ENCODE assay signal across 8 mouse cellular contexts in the genomic region with DNA sequence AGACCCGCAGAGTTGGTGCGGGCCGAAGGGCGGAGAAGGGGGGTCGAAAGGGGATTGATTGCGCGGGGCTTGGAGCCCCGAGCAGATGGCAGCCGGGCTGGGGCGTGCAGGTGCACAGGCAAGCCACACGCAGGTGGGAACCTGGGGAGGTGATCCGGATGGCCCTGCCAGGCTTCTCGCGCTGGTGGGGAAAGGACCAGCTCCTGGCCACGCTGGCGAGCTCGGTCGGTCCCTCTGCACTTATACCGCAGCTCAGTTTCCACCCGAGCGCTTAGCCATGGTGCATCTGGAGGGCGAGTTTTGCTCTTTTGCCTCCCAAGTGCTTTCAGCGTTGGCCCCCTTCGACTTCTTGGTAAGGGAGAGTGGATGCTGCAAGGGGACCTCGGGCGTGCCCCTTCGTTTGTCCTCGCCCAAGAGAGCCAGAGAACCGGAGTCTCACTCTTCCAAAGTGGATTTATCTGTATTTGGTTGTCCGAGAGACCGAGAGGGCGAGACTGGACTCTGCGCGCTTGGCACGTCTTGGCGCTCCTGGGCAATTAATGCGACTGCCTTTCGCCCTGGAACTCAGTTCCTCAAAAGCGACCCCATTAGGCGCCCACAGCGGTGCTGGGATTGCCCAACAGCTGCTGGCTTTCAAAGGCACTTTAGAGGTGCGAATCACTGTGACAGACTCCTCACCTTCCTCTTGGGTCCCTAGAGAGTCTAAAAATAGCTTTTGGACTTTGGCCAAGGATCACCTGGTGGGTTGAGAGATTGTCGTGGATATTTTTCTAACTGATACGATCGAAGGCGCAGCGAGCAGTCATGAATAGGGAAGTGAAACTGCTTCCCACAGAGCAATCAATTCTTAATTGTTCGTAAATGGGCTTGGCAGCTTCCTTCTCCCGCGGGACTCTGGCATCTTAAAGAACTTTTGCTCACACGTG. TPM values are rescaled to one million over a fixed set of nuclear protein-coding genes. Genes with fewer than 3 reads are reported as not detected.
DNase-seq lines count a peak whose midpoint lies in the region; ATAC-seq and TF ChIP-seq lines count a peak whose summit lies in the region.

No protein-coding gene starts in this region.

- no peak overlapping the region for H3K27ac ChIP-seq in forebrain, embryonic 13.5 days
- no peak overlapping the region for H3K27ac ChIP-seq in hindbrain, embryonic 12.5 days
- no peak overlapping the region for H3K27ac ChIP-seq in limb, embryonic 15.5 days
- H3K27ac ChIP-seq in midbrain, embryonic 15.5 days: no peak overlapping the region
- peak overlapping the region; percentile 23 for H3K27ac ChIP-seq in testis, adult 2 months (ENCODE audit: control insufficient read depth, insufficient read depth, low read depth, low read length)

- no peaks in the 10 kb centered on the region for H3K36me3 ChIP-seq in forebrain, embryonic 13.5 days (ENCODE audit: poor library complexity, severe bottlenecking)
- H3K36me3 ChIP-seq in hindbrain, embryonic 12.5 days: no peaks in the 10 kb centered on the region
- no peaks in the 10 kb centered on the region for H3K36me3 ChIP-seq in limb, embryonic 15.5 days
- H3K36me3 ChIP-seq in midbrain, embryonic 15.5 days (replicated peaks): no peaks in the 10 kb centered on the region
- H3K36me3 ChIP-seq in testis, adult 2 months (ENCODE audit: control insufficient read depth, insufficient read depth, low read length): no peaks in the 10 kb centered on the region

- WGBS in forebrain, embryonic 13.5 days: under 1% methylated on average over 51 of the region's 51 CpGs
- WGBS in hindbrain, embryonic 12.5 days: under 1% methylated on average over 48 of the region's 51 CpGs
- WGBS in limb, embryonic 15.5 days: under 1% methylated on average over 51 of the region's 51 CpGs
- under 1% methylated on average over 51 of the region's 51 CpGs for WGBS in midbrain, embryonic 15.5 days

- DNase-seq in layer of hippocampus, postnatal 10 days (ENCODE audit: low spot score in 2 of 2): peak; percentile 28 to 38
- DNase-seq in layer of hippocampus, adult 9-10 months (ENCODE audit: low spot score): no peak
- DNase-seq in brain, embryonic 14.5 days (ENCODE audit: low read depth): peak; percentile 45

- TF ChIP-seq CTCF in brain, embryonic 14.5 days (IDR thresholded peaks at IDR 0.05; ENCODE audit: borderline replicate concordance, extremely low read depth, insufficient read depth, insufficient read length): no peak
- no peak for TF ChIP-seq CTCF in testis, adult 2 months (IDR thresholded peaks at IDR 0.05; ENCODE audit: control insufficient read depth, insufficient read depth, insufficient replicate concordance, low read depth, low read length)

- H3K9ac ChIP-seq in forebrain, embryonic 13.5 days: peak overlapping the region; percentile 66
- peak overlapping the region; percentile 62 for H3K9ac ChIP-seq in hindbrain, embryonic 12.5 days
- peak overlapping the region; percentile 54 for H3K9ac ChIP-seq in limb, embryonic 15.5 days
- H3K9ac ChIP-seq in midbrain, embryonic 15.5 days: peak overlapping the region; percentile 51

- peak; percentile 29; the same call in 1 of the 2 replicates for ATAC-seq in forebrain, embryonic 13.5 days
- no peak; the same call in 1 of the 2 replicates for ATAC-seq in hindbrain, embryonic 12.5 days (ENCODE audit: low FRiP score)
- ATAC-seq in limb, embryonic 15.5 days (ENCODE audit: insufficient number of reproducible peaks, low FRiP score, low TSS enrichment, low read depth): no peak
- ATAC-seq in midbrain, embryonic 15.5 days (replicated peaks): no peak; the same call in 1 of the 2 replicates

- H3K4me1 ChIP-seq in forebrain, embryonic 13.5 days: peaks cover 22% of the 10 kb centered on the region
- peaks cover 14% of the 10 kb centered on the region for H3K4me1 ChIP-seq in hindbrain, embryonic 12.5 days
- peaks cover 24% of the 10 kb centered on the region for H3K4me1 ChIP-seq in limb, embryonic 15.5 days
- H3K4me1 ChIP-seq in midbrain, embryonic 15.5 days: peaks cover 22% of the 10 kb centered on the region
- H3K4me1 ChIP-seq in testis, adult 2 months (ENCODE audit: control insufficient read depth, insufficient read depth, low read length): peaks cover 15% of the 10 kb centered on the region

- H3K4me3 ChIP-seq in forebrain, embryonic 13.5 days: peak overlapping the region; percentile 62
- H3K4me3 ChIP-seq in hindbrain, embryonic 12.5 days: peak overlapping the region; percentile 59
- H3K4me3 ChIP-seq in limb, embryonic 15.5 days: peak overlapping the region; percentile 62
- peak overlapping the region; percentile 65 for H3K4me3 ChIP-seq in midbrain, embryonic 15.5 days
- peak overlapping the region; percentile 85 for H3K4me3 ChIP-seq in testis, adult 2 months (ENCODE audit: control insufficient read depth, low read depth, low read length)

- peak overlapping the region; percentile 99 for H3K4me2 ChIP-seq in forebrain, embryonic 13.5 days
- H3K4me2 ChIP-seq in hindbrain, embryonic 12.5 days (replicated peaks): peak overlapping the region; percentile 98
- peak overlapping the region; percentile 99 for H3K4me2 ChIP-seq in limb, embryonic 15.5 days
- H3K4me2 ChIP-seq in midbrain, embryonic 15.5 days: peak overlapping the region; percentile 99

- no peak for TF ChIP-seq POLR2A in brain, embryonic 14.5 days (IDR thresholded peaks at IDR 0.05; ENCODE audit: borderline replicate concordance, extremely low read depth, insufficient read depth, insufficient read length, poor library complexity, severe bottlenecking)
- no peak for TF ChIP-seq POLR2A in testis, adult 2 months (IDR thresholded peaks at IDR 0.05; ENCODE audit: control insufficient read depth, low read depth, low read length)

- H3K27me3 ChIP-seq in forebrain, embryonic 13.5 days: peaks cover 39% of the 10 kb centered on the region
- H3K27me3 ChIP-seq in hindbrain, embryonic 12.5 days: peaks cover 42% of the 10 kb centered on the region
- H3K27me3 ChIP-seq in limb, embryonic 15.5 days: peaks cover 27% of the 10 kb centered on the region
- peaks cover 27% of the 10 kb centered on the region for H3K27me3 ChIP-seq in midbrain, embryonic 15.5 days (replicated peaks)
- no peaks in the 10 kb centered on the region; the same call in 1 of the 2 replicates for H3K27me3 ChIP-seq in testis, adult 2 months (ENCODE audit: control insufficient read depth, insufficient read depth, low read length)

- no peaks in the 10 kb centered on the region for H3K9me3 ChIP-seq in forebrain, embryonic 13.5 days (replicated peaks)
- no peaks in the 10 kb centered on the region for H3K9me3 ChIP-seq in hindbrain, embryonic 12.5 days (replicated peaks)
- H3K9me3 ChIP-seq in limb, embryonic 15.5 days: no peaks in the 10 kb centered on the region
- H3K9me3 ChIP-seq in midbrain, embryonic 15.5 days: no peaks in the 10 kb centered on the region

RNA-seq across cellular contexts. Expression of a gene that starts 0.8 kb away (rescaled TPM):
- 1 to 10 TPM; 2.1 to 2.4 TPM for total RNA-seq in layer of hippocampus, postnatal 10 days (2021)
- polyA plus RNA-seq in brain, embryonic 14.5 days (2012; rRNA removed): 1.4 and 2.5 TPM in 2 replicates
- 1.1 and 1.3 TPM in 2 replicates for polyA plus RNA-seq in forebrain, embryonic 13.5 days (2015; fragmentation: Nextera tagmentation; extraction: Ambion mirVana)
- polyA plus RNA-seq in hindbrain, embryonic 12.5 days (2016; fragmentation: Nextera tagmentation; extraction: Ambion mirVana): 3.8 and 4.0 TPM in 2 replicates
- 2.8 and 2.9 TPM in 2 replicates for polyA plus RNA-seq in limb, embryonic 15.5 days (2015; fragmentation: Nextera tagmentation; extraction: Ambion mirVana)
- polyA plus RNA-seq in midbrain, embryonic 15.5 days (2015; fragmentation: Nextera tagmentation; extraction: Ambion mirVana): 1.9 and 2.1 TPM in 2 replicates
- polyA plus RNA-seq in testis, adult 2 months (2012; rRNA removed): 4.3 and 5.2 TPM in 2 replicates

RNA-seq across cellular contexts. Expression of a gene that starts 16.6 kb away (rescaled TPM):
- 10 to 100 TPM; 24.7 to 28.2 TPM for total RNA-seq in layer of hippocampus, postnatal 10 days (2021)
- polyA plus RNA-seq in brain, embryonic 14.5 days (2012; rRNA removed): 14.6 and 14.8 TPM in 2 replicates
- 19.3 and 19.5 TPM in 2 replicates for polyA plus RNA-seq in forebrain, embryonic 13.5 days (2015; fragmentation: Nextera tagmentation; extraction: Ambion mirVana)
- 21.3 and 22.5 TPM in 2 replicates for polyA plus RNA-seq in hindbrain, embryonic 12.5 days (2016; fragmentation: Nextera tagmentation; extraction: Ambion mirVana)
- 14.8 and 16.1 TPM in 2 replicates for polyA plus RNA-seq in limb, embryonic 15.5 days (2015; fragmentation: Nextera tagmentation; extraction: Ambion mirVana)
- polyA plus RNA-seq in midbrain, embryonic 15.5 days (2015; fragmentation: Nextera tagmentation; extraction: Ambion mirVana): 19.9 and 23.1 TPM in 2 replicates
- polyA plus RNA-seq in testis, adult 2 months (2012; rRNA removed): 2.3 and 3.0 TPM in 2 replicates
